Comparison of ENCODE assay signal across 35 mouse cellular contexts in the genomic region with DNA sequence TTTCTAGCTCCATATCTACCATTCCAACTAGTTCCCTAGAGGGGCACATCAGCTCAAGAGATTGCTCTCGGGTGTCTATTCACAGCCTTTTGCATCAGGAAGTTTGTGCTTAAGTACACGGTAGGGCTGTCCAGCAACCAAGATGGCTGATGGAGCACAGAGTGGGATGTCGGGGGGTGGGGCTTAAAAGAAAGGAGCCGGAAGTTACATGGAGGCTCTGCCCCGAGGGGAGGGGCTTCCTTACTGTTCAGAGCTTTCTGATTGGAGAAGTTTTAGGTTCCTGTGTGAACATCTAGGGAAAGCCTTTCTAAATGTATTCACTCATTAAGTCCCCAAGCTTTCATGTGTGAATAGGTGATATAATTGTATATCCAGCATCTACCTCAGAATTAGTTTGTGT. TPM values are rescaled to one million over a fixed set of nuclear protein-coding genes. Genes with fewer than 3 reads are reported as not detected.
A peak's percentile ranks its signal among the peaks of the same experiment; 100 is the strongest.
DNase-seq lines count a peak whose midpoint lies in the region; TF ChIP-seq lines count a peak whose summit lies in the region.
"Had no signal": no experiment of that assay in that cellular context is flagged by ENCODE, and none has a peak within 500 bp of the region (broad histone marks: within the 10 kb centered on the region; RNA-seq: fewer than 3 reads in every experiment).

No protein-coding gene starts in this region.

- H3K79me2 ChIP-seq in MEL (ENCODE audit: control insufficient read depth, insufficient read depth, low read length, poor library complexity) = no peaks in the 10 kb centered on the region

- H3K9me3 ChIP-seq in heart, embryonic 10.5 days = no peaks in the 10 kb centered on the region
- H3K9me3 ChIP-seq in MEL (replicated peaks; ENCODE audit: insufficient read depth, low read length) = no peaks in the 10 kb centered on the region
- H3K9me3 ChIP-seq: embryonic facial prominence, embryonic 12.5 days; embryonic facial prominence, embryonic 15.5 days; heart, embryonic 12.5 days; heart, embryonic 15.5 days had no signal

- TF ChIP-seq POLR2A in MEL (IDR thresholded peaks at IDR 0.05; ENCODE audit: control insufficient read depth in 1 of 2, insufficient read depth in 1 of 2, low read depth in 1 of 2, low read length in 2 of 2, poor library complexity in 1 of 2) = no peak

- H3K4me3 ChIP-seq in heart, embryonic 10.5 days = no peak overlapping the region
- no peak overlapping the region for H3K4me3 ChIP-seq in MEL (ENCODE audit: control insufficient read depth in 1 of 2, insufficient read depth in 1 of 2, low read depth in 2 of 2, low read length in 2 of 2)
- H3K4me3 ChIP-seq: embryonic facial prominence, embryonic 12.5 days; embryonic facial prominence, embryonic 15.5 days; heart, embryonic 12.5 days; heart, embryonic 15.5 days had no signal

- TF ChIP-seq RAD21 in MEL (IDR thresholded peaks at IDR 0.05; ENCODE audit: low read depth, low read length) = no peak

- no peak overlapping the region for H3K9ac ChIP-seq in MEL (ENCODE audit: control insufficient read depth, low read depth, low read length, poor library complexity, severe bottlenecking)
- H3K9ac ChIP-seq: embryonic facial prominence, embryonic 12.5 days; embryonic facial prominence, embryonic 15.5 days; forebrain, postnatal 0 days; heart, embryonic 12.5 days; heart, embryonic 15.5 days; hindbrain, embryonic 14.5 days had no signal

- no peak for TF ChIP-seq CTCF in MEL (IDR thresholded peaks at IDR 0.05 in 2 of 3, conservative IDR thresholded peaks at IDR 0.05 in 1 of 3; ENCODE audit: control insufficient read depth in 1 of 3, insufficient read depth in 1 of 3, low read depth in 2 of 3, low read length in 3 of 3, poor library complexity in 1 of 3, severe bottlenecking in 1 of 3)

- TF ChIP-seq EP300 in MEL (IDR thresholded peaks at IDR 0.05; ENCODE audit: low read depth in 1 of 2, low read length in 2 of 2) = no peak

- no peak for DNase-seq in heart, embryonic 10.5 days (ENCODE audit: low spot score)
- no peak for DNase-seq in heart, adult 18-20 months
- DNase-seq in testis, postnatal 14 days (ENCODE audit: low spot score) = peak; percentile 31
- DNase-seq in testis, postnatal 10 days (ENCODE audit: low spot score) = no peak
- DNase-seq in MEL (ENCODE audit: low read depth, low spot score) (peak; percentile 47), ZHBTc4 (ENCODE audit: low read depth, low spot score) (peak; percentile 82), liver (no peak)
- no peak for DNase-seq in right cerebral cortex, adult 2 months (ENCODE audit: low spot score in 2 of 2)
- DNase-seq: adrenal gland, adult 2 months; adrenal gland, postnatal 14 days; cerebellum, adult 11 months; cerebellum, adult 2 months; cerebellum, adult 9-11 months; cerebellum, postnatal 25 days; forebrain, postnatal 0 days; gastrocnemius, postnatal 25 days; heart, postnatal 10 days; heart, postnatal 36 days had no signal

- 0 out of 2 replicates have a peak overlapping the region, but pooled peaks have one; percentile 1 for H3K27ac ChIP-seq in heart, embryonic 10.5 days
- H3K27ac ChIP-seq in MEL (ENCODE audit: control insufficient read depth, low read depth, low read length) = no peak overlapping the region
- H3K27ac ChIP-seq: embryonic facial prominence, embryonic 12.5 days; embryonic facial prominence, embryonic 15.5 days; heart, embryonic 15.5 days had no signal

- no peaks in the 10 kb centered on the region for H3K36me3 ChIP-seq in heart, embryonic 10.5 days
- no peaks in the 10 kb centered on the region for H3K36me3 ChIP-seq in MEL (ENCODE audit: control insufficient read depth in 1 of 2, insufficient read depth in 2 of 2, low read length in 2 of 2)
- H3K36me3 ChIP-seq: embryonic facial prominence, embryonic 12.5 days; embryonic facial prominence, embryonic 15.5 days; G1E; heart, embryonic 12.5 days; heart, embryonic 15.5 days had no signal

- 65% methylated on average over 5 of the region's 5 CpGs for WGBS in heart, embryonic 10.5 days

- peaks cover 41% of the 10 kb centered on the region for H3K4me1 ChIP-seq in heart, embryonic 10.5 days
- H3K4me1 ChIP-seq in MEL (ENCODE audit: control insufficient read depth in 1 of 2, insufficient read depth in 2 of 2, low read length in 2 of 2) = no peaks in the 10 kb centered on the region

- H3K27me3 ChIP-seq in heart, embryonic 10.5 days (ENCODE audit: insufficient read depth, poor library complexity, severe bottlenecking) = no peaks in the 10 kb centered on the region
- peaks cover 4 to 8% of the 10 kb centered on the region in 2 experiments; a peak in 3 of 4 replicates for H3K27me3 ChIP-seq in MEL (ENCODE audit: control insufficient read depth in 1 of 2, insufficient read depth in 2 of 2, low read length in 2 of 2)
- H3K27me3 ChIP-seq: embryonic facial prominence, embryonic 12.5 days; heart, embryonic 12.5 days; heart, embryonic 15.5 days had no signal

TF ChIP-seq in MEL, 35 proteins besides CTCF, POLR2A, EP300 and RAD21:
- TF ChIP-seq POLR2AphosphoS5 (IDR thresholded peaks at IDR 0.05; ENCODE audit: borderline replicate concordance, low read depth, low read length) (no peak), CHD2 (IDR thresholded peaks at IDR 0.05; ENCODE audit: low read length) (no peak), ETS1 (IDR thresholded peaks at IDR 0.05; ENCODE audit: low read depth, low read length) (no peak), UBTF (IDR thresholded peaks at IDR 0.05; ENCODE audit: borderline replicate concordance, insufficient read depth, low read depth, low read length) (no peak), ELF1 (IDR thresholded peaks at IDR 0.05; ENCODE audit: low read depth, low read length) (no peak), BHLHE40 (IDR thresholded peaks at IDR 0.05; ENCODE audit: borderline replicate concordance, low read depth, low read length) (no peak), TAL1 (IDR thresholded peaks at IDR 0.05; ENCODE audit: low read length) (no peak), MEF2A (IDR thresholded peaks at IDR 0.05; ENCODE audit: extremely low read depth, insufficient replicate concordance, low read depth, low read length, poor library complexity, severe bottlenecking) (no peak)

RNA-seq across cellular contexts. Expression of a gene that starts 21.5 kb away (rescaled TPM):
- not detected in 2 replicates for polyA plus RNA-seq in heart, embryonic 10.5 days (2016; fragmentation: Nextera tagmentation; extraction: Ambion mirVana)
- total RNA-seq in heart, adult 18-20 months (2021) = not detected
- total RNA-seq in MEL (2012; rRNA removed) = not detected in 2 replicates
- not detected for polyA plus RNA-seq in MEL (2012; ENCODE audit: insufficient read depth in 1 of 2, insufficient read length in 2 of 2, low read depth in 1 of 2, low replicate concordance in 2 of 2, missing spikeins in 1 of 2)
- total RNA-seq: adrenal gland, adult 2 months; adrenal gland, postnatal 14 days; common myeloid progenitor, adult 5-6 weeks; forebrain, postnatal 0 days; G1E; gastrocnemius, adult 8-10 months; gastrocnemius, postnatal 25 days; granulocyte monocyte progenitor cell, adult 5-6 weeks; heart, adult 8-10 months; heart, postnatal 10 days; heart, postnatal 36 days had no signal
- polyA plus RNA-seq: adrenal gland, adult 2 months; C2C12; CD4-positive, CD25-positive, alpha-beta regulatory T cell, adult 4 months; cerebellum, adult 2 months; embryonic facial prominence, embryonic 12.5 days; embryonic facial prominence, embryonic 15.5 days; forebrain, embryonic 11.5 days; forebrain, embryonic 14.5 days; forebrain, postnatal 0 days; G1E; heart, embryonic 12.5 days; heart, embryonic 15.5 days; hindbrain, embryonic 11.5 days; hindbrain, embryonic 14.5 days; intestine, embryonic 14.5 days; intestine, postnatal 0 days had no signal

Comparison
In these comparisons a context has a peak if more than half of its experiments do, and no peak if none do; other contexts are left out.
1. DNase-seq: peak in testis, postnatal 14 days (single experiment), MEL (single experiment) and ZHBTc4 (single experiment); none in heart, embryonic 10.5 days (single experiment), heart, adult 18-20 months (0 of 2), testis, postnatal 10 days (single experiment), liver (single experiment) and right cerebral cortex, adult 2 months (0 of 2).